Mouse (Mus musculus) intestine, postnatal 0 days (tissue): Measurements from ENCODE around the gene Cd69. TPM values are rescaled to one million over a fixed set of nuclear protein-coding genes. Genes with fewer than 3 reads are reported as not detected.

Experiments
- ATAC-seq: fragments of 200-750 bp; cut with Nextera tagmentation; 2 replicates; pipeline ENCODE4 v1.8.0; 2017; ENCODE audit warnings: mild to moderate bottlenecking, moderate TSS enrichment, moderate library complexity
- H3K27ac ChIP-seq: fragments of 300-500 bp; sonication (generic); 2 replicates; pipeline ENCODE4 v1.5.1; 2014; ENCODE audit warnings: mild to moderate bottlenecking, low read depth, low read length, moderate library complexity
- H3K27me3 ChIP-seq: fragments of 300-500 bp; sonication (generic); replicated peaks from 2 replicates; pipeline ENCODE4 v1.6.1; 2014; ENCODE audit warnings: low read length, mixed read lengths; ENCODE audit not compliant: control insufficient read depth, insufficient read depth
- H3K36me3 ChIP-seq: fragments of 300-500 bp; sonication (generic); 2 replicates; pipeline ENCODE4 v1.6.1; 2014; ENCODE audit warnings: mild to moderate bottlenecking, moderate library complexity; ENCODE audit not compliant: control insufficient read depth, insufficient read depth
- H3K4me1 ChIP-seq: fragments of 300-500 bp; sonication (generic); replicated peaks from 2 replicates; pipeline ENCODE4 v1.6.1; 2014; ENCODE audit warnings: antibody characterized with exemption, low read length, mixed read lengths; ENCODE audit not compliant: control insufficient read depth, insufficient read depth
- H3K4me2 ChIP-seq: fragments of 300-500 bp; sonication (generic); replicated peaks from 2 replicates; pipeline ENCODE4 v1.6.1; 2014; ENCODE audit warnings: low read depth, mild to moderate bottlenecking, moderate library complexity
- H3K4me3 ChIP-seq: fragments of 300-500 bp; sonication (generic); 2 replicates; pipeline ENCODE4 v1.5.1; 2014; ENCODE audit warnings: low read depth, low read length
- H3K9ac ChIP-seq: fragments of 300-500 bp; sonication (generic); 2 replicates; pipeline ENCODE4 v1.6.1; 2014; ENCODE audit warnings: mild to moderate bottlenecking, low read depth, low read length
- H3K9me3 ChIP-seq: fragments of 300-500 bp; sonication (generic); 2 replicates; pipeline ENCODE4 v1.6.1; 2016; ENCODE audit warnings: mixed run types; ENCODE audit not compliant: control insufficient read depth
- CTCF ChIP-seq: sonication (generic); IDR thresholded peaks from 2 replicates; pipeline ENCODE4 v1.5.1; 2016; ENCODE audit warnings: low read depth, mild to moderate bottlenecking, control low read depth, antibody characterized with exemption, moderate library complexity
- WGBS: fragments of 180-500 bp; shearing (Covaris S2); extraction: QIAGEN DNeasy Blood & Tissue Kit; methylation state at CpG from one replicate; pipeline ENCODE4 v1.1.7; 2014; 5-methylcytosine and 5-hydroxymethylcytosine counted together
- polyA plus RNA-seq: library from polyadenylated mRNA; unstranded; fragments of >200 nt; fragmentation: Nextera tagmentation; extraction: Ambion mirVana; gene quantifications from 2 replicates; pipeline ENCODE4 v1.2.1, GENCODE M21; 2015

Gene Cd69
- polyA plus RNA-seq, 1 experiment from 2014 or later = 0.16 TPM

DNA sequence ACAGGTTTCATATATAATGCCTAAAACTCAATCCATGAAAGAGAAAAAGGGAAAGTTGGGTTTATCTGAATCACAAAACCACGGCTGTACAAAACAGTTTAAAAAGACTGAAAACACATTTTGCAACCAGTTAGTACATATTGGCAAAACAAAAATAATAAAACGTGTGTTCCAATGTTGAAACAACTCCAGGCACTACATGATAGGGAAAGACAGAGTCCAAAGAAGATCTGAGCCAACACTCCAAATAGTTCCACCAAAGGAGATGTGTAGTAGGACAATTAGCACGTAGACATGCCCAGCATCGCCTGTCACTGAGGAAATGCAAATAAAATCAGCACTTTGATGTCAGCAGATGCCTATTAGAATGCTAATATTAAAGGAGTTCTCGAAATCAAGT lies 33.8 kb downstream of the Cd69 start:
- 65% methylated on average over 5 of the region's 5 CpGs for WGBS
- H3K36me3 ChIP-seq = no peaks in the 10 kb centered on the region
- 0 out of 2 replicates have a peak, but pooled peaks cover 4% of the 10 kb centered on the region for H3K4me1 ChIP-seq
- H3K4me3 ChIP-seq = no peak overlapping the region
- no peaks in the 10 kb centered on the region for H3K27me3 ChIP-seq
- 0 out of 2 replicates have a peak overlapping the region, but pooled peaks have one; percentile 33 for H3K4me2 ChIP-seq
- H3K9me3 ChIP-seq = no peaks in the 10 kb centered on the region
- TF ChIP-seq CTCF = no peak
- H3K9ac ChIP-seq = no peak overlapping the region
- no peak for ATAC-seq
- H3K27ac ChIP-seq = no peak overlapping the region

DNA sequence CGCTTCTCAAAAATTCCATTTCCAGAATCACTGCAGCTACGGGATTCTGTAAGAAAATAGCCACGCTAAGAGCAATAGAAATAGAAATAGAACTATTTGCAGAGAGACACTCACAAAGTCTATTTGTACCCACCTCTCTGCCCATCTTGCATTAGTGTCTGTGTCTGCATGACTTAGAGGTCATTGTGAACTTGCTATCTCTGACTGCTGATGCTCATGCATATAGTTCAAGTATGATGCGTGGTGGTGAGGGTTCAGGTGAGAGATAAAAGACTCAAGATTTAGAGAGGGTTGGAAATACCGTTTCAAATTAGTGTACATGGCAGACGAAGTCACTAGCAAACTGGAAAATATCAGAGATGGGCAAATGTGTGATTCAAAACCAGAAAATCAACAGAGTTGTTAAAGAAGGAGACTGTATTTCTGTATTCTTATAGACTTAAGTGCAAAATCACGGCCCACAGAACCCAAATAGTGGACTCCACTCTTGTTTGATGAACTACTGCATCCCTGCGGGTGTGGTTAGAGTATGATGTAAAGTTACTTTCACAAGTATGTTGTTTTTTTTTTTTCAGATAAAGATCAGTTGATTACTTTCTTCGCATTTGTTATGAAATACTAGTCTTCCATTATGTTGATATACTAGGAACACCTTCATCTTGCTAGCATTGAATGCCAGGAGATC lies 35.5 kb downstream of the Cd69 start:
- peaks cover 6% of the 10 kb centered on the region; the same call in 1 of the 2 replicates for H3K4me1 ChIP-seq
- no peak overlapping the region for H3K9ac ChIP-seq
- no peak overlapping the region for H3K27ac ChIP-seq
- ATAC-seq = no peak
- no peaks in the 10 kb centered on the region for H3K9me3 ChIP-seq
- no peak overlapping the region for H3K4me2 ChIP-seq
- 84% methylated on average over 9 of the region's 9 CpGs for WGBS
- no peak overlapping the region for H3K4me3 ChIP-seq
- no peak for TF ChIP-seq CTCF
- H3K27me3 ChIP-seq = no peaks in the 10 kb centered on the region
- H3K36me3 ChIP-seq = no peaks in the 10 kb centered on the region

DNA sequence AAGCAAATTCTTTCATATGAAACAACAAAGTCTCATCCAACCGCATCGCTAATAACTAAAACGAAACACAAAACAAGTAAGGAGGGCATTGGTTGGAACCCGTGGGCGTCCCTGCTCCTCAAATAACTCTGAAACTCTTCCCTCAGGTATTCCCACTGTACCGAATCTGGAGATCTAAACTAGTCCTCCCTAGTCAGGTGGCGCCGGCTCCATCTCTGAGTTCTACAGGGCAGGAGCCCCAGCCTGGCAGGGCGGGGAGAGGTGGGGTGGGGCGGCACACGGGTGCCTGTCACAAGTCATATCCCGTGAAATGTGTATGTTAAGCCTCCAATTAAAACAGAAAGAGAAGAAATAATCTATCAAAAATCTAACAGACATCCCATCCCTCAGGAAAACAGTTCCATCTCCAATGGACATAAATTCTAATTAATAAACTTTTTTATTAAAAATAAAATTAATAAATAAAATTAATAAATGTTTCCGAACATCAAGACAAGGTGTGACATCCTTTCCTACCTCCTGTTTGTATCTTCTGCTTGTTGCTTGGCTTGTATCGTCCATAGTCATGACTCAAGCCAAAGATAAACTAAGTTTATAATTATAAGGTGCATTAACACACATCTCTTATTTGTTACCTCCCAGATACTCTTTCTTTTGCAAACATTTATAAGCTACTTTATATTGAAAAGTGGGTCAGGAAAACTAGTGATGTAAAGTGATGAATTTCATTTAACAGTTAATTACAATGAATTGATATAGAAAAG lies 36.8 kb downstream of the Cd69 start:
- peak overlapping the region; percentile 69 for H3K4me3 ChIP-seq
- peaks cover 6% of the 10 kb centered on the region; the same call in 1 of the 2 replicates for H3K4me1 ChIP-seq
- H3K27me3 ChIP-seq = no peaks in the 10 kb centered on the region
- ATAC-seq = peak; percentile 81
- H3K9me3 ChIP-seq = no peaks in the 10 kb centered on the region
- H3K9ac ChIP-seq = peak overlapping the region; percentile 58
- no peaks in the 10 kb centered on the region for H3K36me3 ChIP-seq
- H3K27ac ChIP-seq = peak overlapping the region; percentile 88
- WGBS = 10% methylated on average over 14 of the region's 14 CpGs
- H3K4me2 ChIP-seq = peak overlapping the region; percentile 70
- no peak for TF ChIP-seq CTCF

DNA sequence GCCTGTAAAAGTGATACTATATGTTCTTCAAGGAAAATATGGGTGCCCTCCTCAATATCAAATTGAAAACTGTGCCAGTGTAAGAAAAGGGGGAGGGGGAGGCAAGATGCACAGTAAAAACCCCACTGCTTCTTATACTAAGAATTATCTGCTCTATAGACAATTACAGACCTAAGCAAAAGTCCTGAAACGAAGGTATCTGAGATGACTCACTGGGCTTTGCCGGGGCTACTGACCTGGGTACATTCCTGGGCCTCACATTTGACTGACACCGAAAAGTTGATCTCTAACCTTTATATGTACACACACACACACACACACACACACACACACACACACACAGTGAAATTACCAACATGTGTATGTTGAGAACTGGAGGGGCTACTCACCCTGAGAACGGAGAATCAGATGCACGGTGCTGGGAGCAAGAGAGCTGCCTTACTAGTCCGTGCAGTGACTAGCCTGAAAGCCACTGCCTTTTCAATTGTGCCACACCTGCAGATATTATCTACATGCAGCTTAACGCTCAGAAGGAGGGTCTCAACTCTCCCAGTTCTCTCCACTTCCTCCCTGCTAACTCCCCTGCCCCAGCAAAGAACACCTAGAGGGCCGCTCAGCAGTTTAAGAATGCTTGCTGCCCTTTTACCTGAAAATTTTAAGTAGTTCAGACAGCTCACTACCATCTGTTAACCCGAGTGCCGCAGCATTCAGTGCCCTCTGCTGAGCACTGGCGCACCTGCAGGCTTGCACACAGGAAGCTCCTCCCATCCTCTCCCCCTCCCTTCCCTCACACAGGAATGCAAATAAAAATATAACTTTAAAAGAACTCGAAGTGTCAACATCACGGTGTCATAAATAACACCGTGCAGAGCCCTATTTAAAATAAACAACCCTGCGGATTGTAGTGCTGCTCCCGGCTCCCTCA lies 37.6 kb downstream of the Cd69 start:
- Histone ChIP-seq H3K4me1 (peaks cover 6% of the 10 kb centered on the region; the same call in 1 of the 2 replicates), H3K9me3 (no peaks in the 10 kb centered on the region), H3K4me2 (peak overlapping the region; percentile 70), H3K27ac (peak overlapping the region; percentile 88), H3K27me3 (no peaks in the 10 kb centered on the region), H3K4me3 (peak overlapping the region; percentile 69), H3K9ac (peak overlapping the region; percentile 58), H3K36me3 (no peaks in the 10 kb centered on the region)
- peak; percentile 95 for ATAC-seq
- TF ChIP-seq CTCF = peak; percentile 94
- WGBS = 8% methylated on average over 16 of the region's 16 CpGs

DNA sequence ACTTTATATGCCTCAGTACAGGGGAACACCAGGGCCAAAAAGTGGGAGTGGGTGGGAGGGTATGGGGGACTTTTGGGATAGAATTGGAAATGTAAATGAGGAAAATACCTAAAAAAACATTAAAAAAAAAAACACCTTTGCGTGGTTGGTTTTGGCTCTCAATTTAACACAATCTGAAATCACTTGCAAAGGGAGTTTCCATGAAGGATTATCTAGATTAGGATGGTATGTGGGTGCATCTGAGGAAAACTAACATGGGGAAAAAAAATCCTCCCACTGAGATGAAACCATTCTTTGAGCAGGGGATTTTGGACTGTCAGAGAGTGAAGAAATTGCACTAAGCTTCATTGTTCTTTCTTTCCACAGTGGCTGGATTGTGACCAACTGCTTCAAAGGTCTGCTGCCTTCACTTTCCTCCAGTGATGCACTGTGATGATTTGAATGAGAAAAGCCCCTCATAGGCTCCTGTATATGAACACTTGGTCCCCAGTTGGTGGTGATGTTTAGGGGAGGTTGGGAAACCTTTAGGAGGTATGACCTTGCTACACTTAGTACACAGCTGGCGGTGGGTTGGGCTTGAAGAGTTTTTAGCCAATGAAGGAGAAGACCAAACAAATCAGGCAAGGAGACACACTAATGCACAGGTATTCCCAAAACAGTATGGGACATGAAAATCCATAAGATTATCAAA lies 38.4 kb downstream of the Cd69 start:
- no peak for TF ChIP-seq CTCF
- Histone ChIP-seq H3K27me3 (no peaks in the 10 kb centered on the region), H3K9ac (peak overlapping the region; percentile 34; the same call in 1 of the 2 replicates), H3K4me1 (peaks cover 9% of the 10 kb centered on the region; the same call in 1 of the 2 replicates), H3K9me3 (no peaks in the 10 kb centered on the region), H3K27ac (peak overlapping the region; percentile 88), H3K36me3 (no peaks in the 10 kb centered on the region; the same call in 1 of the 2 replicates), H3K4me2 (peak overlapping the region; percentile 70), H3K4me3 (peak overlapping the region; percentile 69)
- 69% methylated on average over 2 of the region's 2 CpGs for WGBS
- no peak for ATAC-seq
